Mouse (Mus musculus): Measurements from ENCODE around the gene 6720489N17Rik.
"Not testable (repeated sequence)": the region's sequence is repeated elsewhere in the genome, so short reads cannot be mapped to it uniquely, and the experiment has no call there.

- TF ChIP-seq CTCF (IDR thresholded peaks at IDR 0.05; ENCODE audit: low read depth, low read length); POLR2A (IDR thresholded peaks at IDR 0.05; ENCODE audit: borderline replicate concordance, low read depth, low read length): not testable (repeated sequence)
Measured at GRCm38 (mm10) chr13:62617449-62617848, 6.5 kb downstream of the 6720489N17Rik start.

All from bone marrow macrophage, adult 2 months (primary cell).